Mouse (Mus musculus): ENCODE measurements at regions not wholly inside any gene's neighbourhood (a gene's known extent, or its start where the extent isn't known, plus 50 kb on each side); places are given as distances from the start of the nearest gene placed in this dataset.

DNA sequence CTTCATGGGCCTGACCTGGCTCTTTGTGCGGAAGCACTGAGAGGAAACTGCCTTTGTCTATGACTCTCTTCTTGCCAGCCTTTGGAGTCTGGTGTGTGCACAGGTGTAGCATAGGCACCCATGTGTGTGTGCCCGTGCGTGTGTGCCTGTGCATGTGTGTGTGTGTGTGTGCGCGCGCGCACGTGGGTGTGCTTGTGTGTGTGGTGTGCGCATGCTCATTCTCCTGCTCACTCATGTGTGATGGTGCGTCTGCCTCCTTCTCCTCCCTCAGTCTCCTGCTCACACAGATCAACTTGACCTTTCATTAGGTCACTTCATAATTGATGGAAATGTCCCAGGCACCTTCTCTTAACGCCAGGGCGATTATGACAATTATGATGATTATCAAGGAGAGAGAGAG lies 66.7 kb upstream of the Zc3h12a start:
- TF ChIP-seq CTCF (IDR thresholded peaks at IDR 0.05; ENCODE audit: insufficient read depth, low read depth, low read length) (no peak), POLR2A (IDR thresholded peaks at IDR 0.05; ENCODE audit: insufficient read depth, low read depth, low read length) (no peak)
